Mouse (Mus musculus) intestine, embryonic 14.5 days (tissue): ENCODE data around the gene Grap2. TPM values are rescaled to one million over a fixed set of nuclear protein-coding genes. Genes with fewer than 3 reads are reported as not detected.

Source experiments
- ATAC-seq: fragments of 200-750 bp; cut with Nextera tagmentation; replicated peaks from 2 replicates; pipeline ENCODE4 v1.8.0; 2017; ENCODE audit warnings: low read depth, moderate number of reproducible peaks, moderate TSS enrichment, moderate library complexity; ENCODE audit not compliant: low FRiP score, low TSS enrichment
- DNase-seq: peaks from one replicate; pipeline ENCODE4 v3.0.0-alpha.2; 2018; ENCODE audit warnings: low spot score
- H3K27ac ChIP-seq: fragments of 300-500 bp; sonication (generic); 2 replicates; pipeline ENCODE4 v1.5.1; 2014; ENCODE audit warnings: low read depth, mild to moderate bottlenecking, control low read depth
- H3K27me3 ChIP-seq: fragments of 300-500 bp; sonication (generic); replicated peaks from 2 replicates; pipeline ENCODE4 v1.6.1; 2014; ENCODE audit warnings: low read length, control low read depth; ENCODE audit not compliant: control insufficient read depth, insufficient read depth
- H3K36me3 ChIP-seq: fragments of 300-500 bp; sonication (generic); 2 replicates; pipeline ENCODE4 v1.6.1; 2014; ENCODE audit warnings: low read length, control low read depth; ENCODE audit not compliant: control insufficient read depth, insufficient read depth
- H3K4me1 ChIP-seq: fragments of 300-500 bp; sonication (generic); replicated peaks from 2 replicates; pipeline ENCODE4 v1.6.1; 2014; ENCODE audit warnings: low read length, control low read depth, mixed read lengths; ENCODE audit not compliant: control insufficient read depth, insufficient read depth
- H3K4me2 ChIP-seq: fragments of 300-500 bp; sonication (generic); 2 replicates; pipeline ENCODE4 v1.6.1; 2014; ENCODE audit warnings: low read length
- H3K4me3 ChIP-seq: fragments of 300-500 bp; sonication (generic); 2 replicates; pipeline ENCODE4 v1.5.1; 2014; ENCODE audit warnings: low read depth, low read length, control low read depth, mixed read lengths
- H3K9ac ChIP-seq: fragments of 300-500 bp; sonication (generic); 2 replicates; pipeline ENCODE4 v1.6.1; 2014; ENCODE audit warnings: mild to moderate bottlenecking, low read length
- H3K9me3 ChIP-seq: fragments of 300-500 bp; sonication (generic); 2 replicates; pipeline ENCODE4 v1.6.1; 2016; ENCODE audit warnings: low read length, control low read depth; ENCODE audit not compliant: control insufficient read depth
- WGBS: fragments of 180-500 bp; shearing (Covaris S2); extraction: QIAGEN DNeasy Blood & Tissue Kit; methylation state at CpG from one replicate; pipeline ENCODE4 v1.1.7; 2014; 5-methylcytosine and 5-hydroxymethylcytosine counted together
- polyA plus RNA-seq: library from polyadenylated mRNA; unstranded; fragments of >200 nt; fragmentation: Nextera tagmentation; extraction: Ambion mirVana; gene quantifications from 2 replicates; pipeline ENCODE4 v1.2.1, GENCODE M21; 2014

Grap2 gene
- polyA plus RNA-seq, 1 experiment from 2014 or later, result 0.80 TPM

- DNase-seq, result no peak
- peaks cover 5% of the 10 kb centered on the region for H3K4me1 ChIP-seq
- H3K27me3 ChIP-seq, result peaks cover 26% of the 10 kb centered on the region
- no peaks in the 10 kb centered on the region for H3K36me3 ChIP-seq
- H3K9me3 ChIP-seq, result no peaks in the 10 kb centered on the region
- no peak overlapping the region for H3K9ac ChIP-seq
- ATAC-seq, result no peak
- 58% methylated on average over 2 of the region's 2 CpGs for WGBS
- H3K4me2 ChIP-seq, result 0 out of 2 replicates have a peak overlapping the region, but pooled peaks have one; percentile 61
- no peak overlapping the region for H3K4me3 ChIP-seq
- H3K27ac ChIP-seq, result no peak overlapping the region
Observed at GRCm38 (mm10) chr15:80672810-80673209, 100.4 kb downstream of the Grap2 start.

- ATAC-seq, result no peak
- Histone ChIP-seq H3K9me3 (no peaks in the 10 kb centered on the region), H3K27ac (no peak overlapping the region), H3K4me2 (no peak overlapping the region), H3K27me3 (peaks cover 26% of the 10 kb centered on the region), H3K36me3 (no peaks in the 10 kb centered on the region), H3K9ac (no peak overlapping the region), H3K4me3 (no peak overlapping the region), H3K4me1 (peaks cover 8% of the 10 kb centered on the region)
- no peak for DNase-seq
- WGBS, result 75% methylated on average over 4 of the region's 4 CpGs
Observed at GRCm38 (mm10) chr15:80673337-80674095, 101.1 kb downstream of the Grap2 start.

- Histone ChIP-seq H3K9me3 (no peaks in the 10 kb centered on the region), H3K4me2 (no peak overlapping the region), H3K4me3 (no peak overlapping the region), H3K4me1 (peaks cover 10% of the 10 kb centered on the region), H3K27ac (no peak overlapping the region), H3K36me3 (no peaks in the 10 kb centered on the region), H3K9ac (no peak overlapping the region), H3K27me3 (peaks cover 26% of the 10 kb centered on the region)
- peak; percentile 56 for DNase-seq
- 62% methylated on average over 6 of the region's 6 CpGs for WGBS
- 0 out of 2 replicates have a peak, but pooled peaks have one; percentile 36 for ATAC-seq
Observed at GRCm38 (mm10) chr15:80674700-80675099, 102.3 kb downstream of the Grap2 start.

GRCm38 (mm10) chr15:80679515-80680215, 107.3 kb downstream of the Grap2 start:
- DNase-seq (no peak), ATAC-seq (no peak)
- Histone ChIP-seq H3K9ac (no peak overlapping the region), H3K27ac (no peak overlapping the region), H3K27me3 (no peaks in the 10 kb centered on the region), H3K9me3 (no peaks in the 10 kb centered on the region), H3K4me1 (peaks cover 13% of the 10 kb centered on the region), H3K4me3 (no peak overlapping the region), H3K4me2 (no peak overlapping the region), H3K36me3 (no peaks in the 10 kb centered on the region)
- WGBS, result 43% methylated on average over 8 of the region's 8 CpGs

- no peaks in the 10 kb centered on the region for H3K27me3 ChIP-seq
- peaks cover 13% of the 10 kb centered on the region for H3K4me1 ChIP-seq
- H3K9ac ChIP-seq, result no peak overlapping the region
- WGBS, result 50% methylated on average over 7 of the region's 7 CpGs
- no peaks in the 10 kb centered on the region for H3K9me3 ChIP-seq
- no peaks in the 10 kb centered on the region for H3K36me3 ChIP-seq
- DNase-seq (no peak), ATAC-seq (no peak)
- H3K4me3 ChIP-seq, result no peak overlapping the region
- H3K27ac ChIP-seq, result no peak overlapping the region
- no peak overlapping the region for H3K4me2 ChIP-seq
Observed at GRCm38 (mm10) chr15:80680347-80681030, 108.1 kb downstream of the Grap2 start.

- H3K4me1 ChIP-seq, result peaks cover 13% of the 10 kb centered on the region
- H3K27me3 ChIP-seq, result no peaks in the 10 kb centered on the region
- H3K4me2 ChIP-seq, result no peak overlapping the region
- H3K36me3 ChIP-seq, result no peaks in the 10 kb centered on the region
- ATAC-seq (no peak), DNase-seq (no peak)
- H3K9me3 ChIP-seq, result no peaks in the 10 kb centered on the region
- H3K4me3 ChIP-seq, result no peak overlapping the region
- H3K9ac ChIP-seq, result no peak overlapping the region
- WGBS, result 79% methylated on average over 4 of the region's 4 CpGs
- no peak overlapping the region for H3K27ac ChIP-seq
Observed at GRCm38 (mm10) chr15:80681466-80681881, 109.1 kb downstream of the Grap2 start.

- H3K27me3 ChIP-seq, result no peaks in the 10 kb centered on the region
- no peaks in the 10 kb centered on the region for H3K36me3 ChIP-seq
- DNase-seq (no peak), ATAC-seq (no peak)
- WGBS, result 84% methylated on average over 8 of the region's 8 CpGs
- no peak overlapping the region for H3K9ac ChIP-seq
- H3K4me3 ChIP-seq, result no peak overlapping the region
- peaks cover 13% of the 10 kb centered on the region for H3K4me1 ChIP-seq
- H3K9me3 ChIP-seq, result no peaks in the 10 kb centered on the region
- no peak overlapping the region for H3K4me2 ChIP-seq
- no peak overlapping the region for H3K27ac ChIP-seq
Observed at GRCm38 (mm10) chr15:80682343-80682742, 109.9 kb downstream of the Grap2 start.

GRCm38 (mm10) chr15:80683151-80683550, 110.8 kb downstream of the Grap2 start:
- Histone ChIP-seq H3K9me3 (no peaks in the 10 kb centered on the region), H3K4me1 (peaks cover 13% of the 10 kb centered on the region), H3K36me3 (no peaks in the 10 kb centered on the region), H3K27ac (no peak overlapping the region), H3K4me2 (no peak overlapping the region), H3K4me3 (no peak overlapping the region), H3K27me3 (no peaks in the 10 kb centered on the region), H3K9ac (no peak overlapping the region)
- 66% methylated on average over 6 of the region's 6 CpGs for WGBS
- no peak for ATAC-seq
- DNase-seq, result no peak
